Mouse (Mus musculus): Measurements from ENCODE around the gene Defb30. TPM values are rescaled to one million over a fixed set of nuclear protein-coding genes. Genes with fewer than 3 reads are reported as not detected.

Defb30 gene
- not detected for total RNA-seq (2023)

DNA sequence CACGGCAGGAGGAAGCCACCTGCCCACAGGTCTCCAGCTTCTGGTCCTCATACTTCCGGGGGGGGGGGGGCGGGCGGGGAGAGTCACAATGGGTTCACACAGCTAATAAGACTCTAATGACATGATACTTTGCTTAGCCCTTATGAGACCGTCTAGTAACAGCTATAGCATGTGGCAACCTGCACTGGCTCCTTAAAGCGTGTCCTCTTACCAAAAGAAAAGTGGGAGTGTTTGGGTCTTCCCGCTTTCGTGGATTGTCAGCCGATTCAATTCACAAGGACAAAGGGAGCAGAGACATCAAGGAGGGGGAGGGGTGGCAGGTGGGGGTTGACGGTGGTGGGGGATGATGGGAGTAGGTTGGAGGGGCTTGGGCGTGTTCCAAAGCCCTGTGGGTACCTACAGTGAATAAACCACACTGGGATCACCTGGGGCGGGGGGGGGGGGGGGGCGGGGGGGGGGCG, at the start of gene Defb30:
Defb30 (minus strand) TSS at position 51 of the 461 bp plus-strand sequence.

DNA sequence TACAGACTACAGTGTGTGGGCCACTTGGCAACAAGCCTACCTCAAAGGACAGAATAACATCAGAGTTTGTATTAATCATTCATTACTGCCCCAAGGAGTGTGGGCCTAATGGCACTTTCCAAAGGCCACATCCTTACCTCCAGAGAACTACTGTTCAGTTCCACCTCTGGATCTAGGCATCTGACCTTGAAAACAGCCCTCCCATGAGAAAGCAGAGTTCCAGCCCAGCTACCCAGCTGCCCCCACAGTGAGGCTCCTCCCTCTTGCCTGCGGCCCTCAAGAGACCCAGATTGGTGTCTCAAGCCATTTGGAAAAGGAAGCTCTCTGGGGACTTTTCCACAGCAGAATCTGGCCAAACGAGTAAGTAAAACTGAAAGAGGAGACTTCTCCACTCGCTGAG, 3.1 kb downstream of the Defb30 start, which contains the start of gene Defb42:
Defb42 (plus strand) TSS at position 301 of the 400 bp plus-strand sequence.

DNA sequence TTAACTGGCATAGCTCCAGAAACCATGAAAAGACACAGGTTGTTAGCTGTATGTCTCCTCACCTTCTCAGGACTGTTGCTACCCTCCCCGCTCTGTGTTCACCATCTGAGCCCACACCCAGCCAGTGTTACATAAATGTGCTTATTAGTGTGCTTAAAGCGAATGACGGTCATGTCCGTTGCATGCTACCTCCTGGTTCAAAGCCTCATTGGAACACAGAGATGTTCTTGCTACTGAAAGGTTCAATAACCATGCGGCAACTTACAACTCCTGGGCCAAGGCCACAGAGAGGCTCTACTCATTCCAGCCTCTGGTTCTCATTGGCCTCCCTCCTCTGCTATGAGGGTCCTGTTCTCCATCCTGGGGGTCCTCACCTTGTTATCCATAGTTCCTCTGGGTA, 38.3 kb downstream of the Defb30 start, which contains the start of gene Defb43:
Defb43 (plus strand) TSS at position 301 of the 400 bp plus-strand sequence.

DNA sequence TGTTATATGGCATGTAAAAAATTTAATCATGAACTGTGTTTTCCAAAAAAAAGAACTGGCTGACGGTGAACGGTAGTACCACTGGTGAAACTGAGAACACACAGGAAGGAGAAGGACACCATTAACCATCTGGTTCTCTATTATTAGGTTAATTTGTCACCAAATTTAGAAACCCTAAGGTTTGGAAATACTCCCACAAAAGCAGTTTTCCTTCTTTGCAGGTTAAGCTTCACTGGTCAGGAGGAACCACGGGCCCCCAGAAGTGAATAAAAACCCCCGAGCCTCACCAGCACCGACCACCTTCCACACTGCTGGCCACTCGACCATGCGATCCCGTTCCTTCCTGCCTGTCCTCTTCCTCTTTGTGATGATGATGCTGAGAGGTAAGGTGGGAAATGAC, 52.0 kb downstream of the Defb30 start, which contains the start of gene Defb47:
Defb47 (plus strand) TSS at position 301 of the 400 bp plus-strand sequence.

DNA sequence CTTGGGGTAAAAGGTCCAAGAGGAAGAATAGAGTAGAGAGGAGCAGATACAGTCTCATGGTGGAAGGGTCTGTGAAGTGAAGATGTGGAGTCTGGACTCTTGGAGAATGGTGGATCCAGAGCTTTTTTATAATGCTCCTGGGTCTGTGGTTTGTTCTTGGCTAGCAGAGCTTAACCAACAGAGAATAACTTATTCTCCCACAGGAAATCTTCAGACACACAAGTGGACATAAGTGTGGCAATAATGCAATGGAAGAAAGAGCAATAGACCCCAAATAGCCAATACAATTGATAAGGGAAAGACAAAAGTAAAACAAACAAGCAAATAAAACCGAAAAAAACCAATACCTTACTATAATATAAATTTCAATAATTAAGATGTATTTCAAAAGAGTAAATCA, 65.3 kb downstream of the Defb30 start, which contains the start of gene Defb48:
Defb48 (minus strand) TSS at position 101 of the 400 bp plus-strand sequence.

Other genes starting within 250 kb of the Defb30 start
- 10 to 100 TPM; 36.8 to 39.4 TPM for gene Wdfy2, start 212.3 kb downstream of the Defb30 start, total RNA-seq (2023)
- gene Defb48, start 65.5 kb downstream of the Defb30 start, total RNA-seq (2023): not detected
- gene Defb47, start 51.9 kb downstream of the Defb30 start, total RNA-seq (2023): not detected
- not detected for gene Defb43, start 38.2 kb downstream of the Defb30 start, total RNA-seq (2023)
- gene Defb42, start 3.0 kb downstream of the Defb30 start, total RNA-seq (2023): not detected

Measured in B cell, adult 67 days (primary cell).